Mouse (Mus musculus) thymus, postnatal 25 days (tissue): ENCODE data around the gene Polr3c.
"Not testable (repeated sequence)": the region's sequence is repeated elsewhere in the genome, so short reads cannot be mapped to it uniquely, and the experiment has no call there.

Experiments
- DNase-seq: peaks from one replicate; pipeline ENCODE4 v3.0.0; 2022

The Polr3c gene

DNA sequence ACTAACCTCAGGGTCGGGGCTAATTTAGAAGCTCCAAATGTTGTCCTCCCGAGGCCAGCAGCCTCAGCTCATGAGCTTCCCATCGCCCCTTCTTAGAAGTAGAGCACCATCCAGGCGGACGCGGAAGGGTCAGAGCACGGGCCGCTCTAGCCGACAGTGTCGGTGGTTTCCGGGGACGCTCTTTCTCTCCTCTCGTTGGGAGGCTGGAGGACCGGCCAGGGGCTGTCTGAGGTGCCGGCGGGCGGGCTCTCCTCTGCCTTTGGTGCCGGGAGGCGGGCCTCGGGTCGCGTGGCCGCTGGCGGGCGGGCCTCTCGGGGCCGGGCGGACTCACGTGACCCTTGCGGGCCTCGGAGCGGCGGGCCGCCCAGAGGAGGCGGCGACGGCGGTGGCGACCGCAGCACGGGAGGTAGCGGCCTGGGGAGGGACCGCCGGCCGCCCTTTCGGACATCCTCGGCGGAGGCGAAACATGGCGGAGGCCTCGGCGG lies at the start of gene Polr3c, which contains the start of gene Rnf115:
Gene Polr3c (minus strand): TSS at position 286 of the 485 bp plus-strand sequence.
Gene Rnf115 (plus strand): TSS at position 322 of the 485 bp plus-strand sequence.
- DNase-seq = peak; percentile 89

DNA sequence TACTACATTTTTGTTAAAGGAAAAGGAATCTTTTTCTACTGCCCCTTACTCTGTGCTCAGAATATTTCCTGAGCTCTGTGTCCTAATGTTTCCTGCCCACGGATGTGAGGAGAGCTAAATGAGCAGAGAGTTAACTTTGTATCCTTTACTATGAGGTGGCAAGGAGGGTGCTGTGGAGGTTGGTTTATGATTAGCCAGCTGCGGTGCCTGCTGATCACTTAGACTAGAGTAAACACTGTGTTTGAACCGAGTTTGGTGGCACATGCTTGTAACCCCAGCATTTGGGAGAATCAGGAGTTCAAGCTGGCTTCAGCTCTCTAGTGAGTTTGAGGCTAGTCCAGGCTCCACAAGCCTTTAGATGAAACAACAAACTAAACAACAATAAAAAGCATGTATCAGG lies 49.7 kb upstream of the Polr3c start:
- DNase-seq = no peak

DNA sequence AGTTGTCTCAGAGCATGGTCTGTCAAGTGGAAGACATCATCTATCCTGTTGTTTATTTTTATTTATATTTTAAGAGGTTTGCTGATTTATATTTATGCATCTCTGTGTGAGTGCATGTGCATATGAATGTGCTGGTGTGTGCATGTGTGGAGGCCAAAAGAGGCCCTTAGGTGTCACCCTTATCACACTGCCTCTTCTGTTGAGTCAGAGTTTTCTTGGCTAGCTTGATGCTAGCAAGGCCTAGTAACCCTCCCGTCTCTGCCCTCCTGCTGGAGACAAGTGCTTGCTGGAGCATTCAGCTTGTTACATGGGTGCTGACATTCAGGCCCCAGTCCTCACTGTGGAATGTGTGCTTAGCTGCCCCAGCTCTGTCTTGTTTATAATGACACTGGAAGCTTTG lies 45.5 kb upstream of the Polr3c start:
- DNase-seq = no peak

DNA sequence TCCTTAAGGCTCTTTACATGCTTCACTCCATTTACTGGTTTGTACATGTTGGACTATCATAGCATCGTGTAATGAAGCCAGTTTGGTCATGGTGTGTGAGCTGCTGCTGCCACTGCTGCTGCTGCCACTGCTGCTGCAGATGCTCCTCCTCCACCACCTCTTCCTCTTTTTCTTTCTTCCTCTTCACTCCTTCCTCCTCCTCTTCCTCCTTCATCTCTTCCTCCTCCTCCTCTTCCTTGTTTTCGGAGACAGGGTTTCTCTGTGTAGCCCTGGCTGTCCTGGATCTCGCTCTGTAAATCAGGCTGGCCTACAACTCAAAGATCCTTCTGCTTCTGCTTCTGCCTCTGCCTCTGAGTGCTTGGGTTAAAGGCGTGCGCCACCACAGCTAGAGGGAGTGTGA lies 42.5 kb upstream of the Polr3c start:
- no peak for DNase-seq

DNA sequence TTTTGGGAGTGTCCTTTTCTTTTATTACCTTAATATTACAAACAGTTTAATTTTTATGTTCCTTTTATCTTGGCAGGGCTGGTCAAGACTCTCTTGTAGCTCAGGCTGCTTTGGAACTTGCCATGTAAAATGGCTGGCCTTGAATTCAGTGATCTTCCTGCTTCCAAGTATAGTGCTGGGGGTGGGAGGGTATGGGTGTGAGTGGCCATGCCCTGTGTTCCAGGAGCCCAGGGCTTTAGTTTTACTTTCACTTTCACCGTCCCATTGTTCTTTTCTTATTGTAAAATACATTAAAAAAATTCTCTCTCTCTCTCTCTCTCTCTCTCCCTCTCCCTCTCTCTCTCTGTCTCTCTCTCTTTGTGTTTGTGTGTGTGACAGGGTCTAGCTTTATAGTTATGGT lies 37.1 kb upstream of the Polr3c start:
- DNase-seq = no peak

DNA sequence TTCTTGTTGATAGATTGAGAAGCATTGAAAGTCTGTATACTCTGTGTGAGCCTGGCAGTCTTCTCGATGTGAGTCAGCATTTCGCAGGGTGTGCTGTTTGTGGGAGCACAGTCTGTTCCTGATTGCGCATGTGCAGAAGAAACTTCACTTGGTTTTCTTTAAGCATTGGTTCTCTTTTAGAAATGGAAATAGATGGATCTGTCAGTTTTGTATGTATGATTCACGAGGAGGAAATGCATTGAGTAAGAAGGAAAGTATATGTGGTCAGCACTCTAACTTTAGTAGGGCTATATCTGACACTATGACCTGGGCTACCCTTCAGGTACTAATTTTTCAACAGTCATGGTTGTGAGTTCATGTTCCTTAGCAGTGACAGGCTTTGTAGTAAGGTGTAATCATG lies 32.3 kb upstream of the Polr3c start:
- no peak for DNase-seq

DNA sequence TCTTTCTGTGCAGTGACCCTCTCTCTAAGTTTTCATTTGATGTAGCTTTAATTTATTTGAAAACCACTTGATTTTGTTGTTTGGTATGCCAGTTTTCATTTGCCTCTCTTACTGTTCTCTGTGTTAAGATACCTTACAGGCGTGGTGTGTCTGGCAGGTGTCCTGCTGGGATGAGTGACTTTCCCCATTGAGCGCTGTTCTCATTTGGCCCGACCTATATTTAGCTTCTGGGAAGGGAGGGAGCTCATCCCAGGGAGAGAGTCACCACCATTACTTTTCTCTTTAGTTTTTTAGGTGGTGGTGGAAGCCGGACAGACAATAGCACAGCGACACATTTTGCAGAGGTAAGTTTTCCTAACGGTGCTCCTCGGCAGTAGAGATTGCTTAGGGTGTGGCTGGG lies 30.3 kb upstream of the Polr3c start:
- no peak for DNase-seq

DNA sequence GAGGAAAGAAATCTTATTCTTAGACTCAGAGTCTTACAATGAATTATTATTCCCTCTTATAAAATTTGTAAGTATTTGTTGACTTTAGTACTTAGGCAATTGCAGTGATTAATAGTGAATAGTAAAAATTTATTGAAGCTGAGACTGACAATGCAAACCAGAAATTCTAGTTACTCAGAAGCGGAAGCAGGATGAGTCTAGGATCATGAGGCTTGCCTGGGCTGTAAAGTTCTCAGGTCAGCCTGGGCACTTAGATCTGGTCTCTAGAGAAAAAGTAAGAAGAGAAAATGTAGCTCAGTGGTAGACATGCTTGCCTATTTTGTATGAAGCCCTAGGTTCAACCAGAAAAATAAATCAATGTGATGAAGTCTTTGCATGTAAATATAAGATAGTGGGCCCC lies 28.5 kb upstream of the Polr3c start:
- DNase-seq = no peak

DNA sequence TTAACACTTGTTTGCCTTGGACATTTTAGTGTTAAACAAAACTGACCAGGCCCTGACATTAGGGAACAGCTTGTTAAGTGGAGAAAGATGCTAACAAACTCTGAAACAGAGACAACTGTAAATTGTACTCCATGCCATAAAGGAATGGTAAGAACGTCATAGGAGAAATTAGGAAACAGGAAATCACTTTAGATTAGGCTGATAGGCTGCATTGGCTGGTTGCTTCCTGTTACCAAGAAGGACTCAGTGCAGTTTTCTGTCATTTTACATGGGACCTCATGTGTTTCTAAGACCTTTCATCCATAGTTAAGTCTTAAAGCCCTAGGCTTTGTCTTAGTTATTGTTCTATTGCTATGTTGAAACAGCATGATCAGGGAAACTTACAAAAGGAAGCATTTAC lies 19.4 kb upstream of the Polr3c start:
- no peak for DNase-seq

DNA sequence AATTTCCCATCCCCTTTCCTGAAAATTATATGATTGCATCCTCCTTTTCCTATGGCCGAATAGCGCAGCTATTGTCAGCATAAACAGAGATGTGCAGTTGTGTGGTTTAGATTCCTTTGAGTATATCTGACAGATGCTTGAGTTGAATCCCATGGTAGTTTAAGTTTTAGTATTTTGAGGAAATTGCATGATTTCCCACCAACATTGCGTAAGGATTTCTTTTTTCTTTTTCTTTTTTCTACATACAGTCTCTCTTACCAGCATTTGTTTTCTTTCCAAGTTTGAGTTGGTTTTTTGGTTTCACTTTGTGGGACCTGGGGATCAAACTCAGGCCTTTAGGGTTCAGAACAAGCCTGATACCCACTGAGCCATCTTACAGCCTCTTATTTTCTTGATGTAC lies 16.9 kb upstream of the Polr3c start:
- no peak for DNase-seq

DNA sequence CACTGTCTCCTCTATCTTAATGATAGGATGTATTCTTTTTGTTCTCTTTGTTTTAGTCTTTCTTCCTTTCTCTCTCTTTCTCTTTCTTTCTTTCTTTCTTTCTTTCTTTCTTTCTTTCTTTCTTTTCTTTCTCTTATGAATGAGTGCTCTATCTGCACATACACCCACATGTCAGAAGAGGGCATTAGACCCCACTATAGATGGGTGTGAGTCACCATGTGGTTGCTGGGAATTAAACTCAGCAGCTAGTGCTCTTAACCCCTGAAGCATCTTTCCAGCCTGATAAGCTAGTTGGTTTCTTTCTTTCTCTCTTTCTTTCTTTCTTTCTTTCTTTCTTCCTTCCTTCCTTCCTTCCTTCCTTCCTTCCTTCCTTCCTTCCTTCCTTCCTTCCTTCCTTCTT lies 12.9 kb upstream of the Polr3c start:
- not testable (repeated sequence) for DNase-seq

DNA sequence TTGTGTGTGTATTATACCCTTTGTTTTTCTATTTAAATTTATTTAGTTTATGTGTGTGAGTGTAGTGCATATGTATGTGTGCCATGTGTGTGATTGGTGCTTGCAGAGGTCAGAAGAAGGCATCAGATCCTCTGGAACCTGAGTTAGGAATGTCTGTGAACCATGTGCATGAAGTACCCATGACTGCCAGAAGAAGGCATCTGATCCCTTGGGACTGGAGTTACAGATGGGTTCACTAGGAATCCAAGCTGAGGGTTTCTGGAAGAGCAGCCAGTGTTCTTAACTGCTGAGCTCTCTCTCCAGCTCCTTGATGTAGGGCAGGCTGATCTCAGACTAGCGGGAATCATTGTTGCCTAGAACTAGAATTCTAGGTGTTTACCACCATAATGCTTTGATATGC lies 10.6 kb upstream of the Polr3c start:
- DNase-seq = no peak

DNA sequence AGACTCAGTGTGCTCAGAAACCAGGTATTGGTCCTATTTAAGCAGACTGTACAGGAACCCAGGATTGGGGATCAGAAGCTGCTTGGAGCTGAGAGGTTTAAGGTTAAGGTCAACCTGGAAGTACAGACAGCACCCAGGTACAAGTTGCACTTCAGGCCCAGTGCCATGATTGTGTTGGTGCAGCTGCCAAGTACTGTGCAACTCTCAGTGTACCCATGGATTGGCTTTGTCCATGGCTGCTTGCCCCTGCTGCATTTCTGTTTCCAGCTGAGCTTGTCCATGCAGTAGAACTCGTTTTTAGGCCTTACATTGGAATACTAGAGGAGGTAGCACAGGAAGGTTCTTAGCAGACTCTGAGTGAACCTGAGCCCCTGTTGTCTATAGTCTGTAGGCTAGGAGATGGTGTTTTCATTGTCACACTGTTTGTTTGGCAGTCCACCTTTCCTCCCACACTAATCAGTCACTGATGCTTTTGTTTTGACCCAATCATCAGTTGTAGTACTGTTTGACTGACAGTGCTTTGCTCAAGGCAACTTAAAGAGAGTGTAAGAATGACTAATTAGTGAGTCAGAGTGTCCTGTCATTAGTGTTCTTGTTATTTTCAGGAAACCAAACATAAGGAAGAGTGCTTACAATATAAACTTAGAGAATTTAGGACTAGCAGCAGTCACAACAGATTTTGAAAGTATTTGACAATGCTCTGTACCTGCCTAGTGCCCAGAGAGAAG lies 9.7 kb upstream of the Polr3c start:
- DNase-seq = no peak

DNA sequence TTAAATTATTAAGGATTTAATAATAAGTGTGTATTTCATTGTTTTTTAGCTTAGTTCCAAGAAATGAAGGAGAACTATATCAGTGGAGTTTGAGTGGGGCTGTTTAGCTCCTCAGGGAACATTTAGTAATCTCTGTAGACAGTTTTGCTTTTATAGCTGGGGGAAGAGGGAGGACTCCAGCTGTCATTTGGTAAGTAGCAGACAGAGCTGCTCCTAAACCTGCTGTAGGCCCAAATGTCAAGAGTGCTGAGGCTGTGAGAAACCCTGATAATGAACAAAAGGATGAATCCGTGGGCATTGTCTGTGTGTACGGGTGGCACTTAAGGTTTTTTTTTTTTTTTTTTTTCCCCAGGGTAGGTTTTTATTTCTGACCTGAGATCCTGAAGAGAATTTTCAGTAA lies 7.8 kb upstream of the Polr3c start:
- no peak for DNase-seq

DNA sequence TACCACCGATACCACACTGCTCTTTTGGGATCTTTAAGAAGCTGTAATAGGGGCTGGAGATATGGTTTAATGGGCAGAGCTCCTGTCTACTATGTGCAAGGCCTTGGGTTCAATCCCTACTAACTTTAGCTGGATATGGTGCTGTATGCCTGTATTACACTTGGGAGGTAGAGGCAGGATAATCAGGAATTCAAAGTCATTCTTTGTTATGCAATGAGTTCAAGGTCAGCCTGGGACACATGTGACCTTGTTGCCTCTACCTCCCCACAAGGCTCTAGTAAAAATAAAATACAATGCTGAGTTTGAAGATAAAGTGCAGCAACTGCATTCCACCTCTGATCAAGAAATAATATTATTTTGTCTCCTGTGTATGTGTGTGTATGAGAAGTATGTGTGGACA lies 6.6 kb upstream of the Polr3c start:
- DNase-seq = no peak

DNA sequence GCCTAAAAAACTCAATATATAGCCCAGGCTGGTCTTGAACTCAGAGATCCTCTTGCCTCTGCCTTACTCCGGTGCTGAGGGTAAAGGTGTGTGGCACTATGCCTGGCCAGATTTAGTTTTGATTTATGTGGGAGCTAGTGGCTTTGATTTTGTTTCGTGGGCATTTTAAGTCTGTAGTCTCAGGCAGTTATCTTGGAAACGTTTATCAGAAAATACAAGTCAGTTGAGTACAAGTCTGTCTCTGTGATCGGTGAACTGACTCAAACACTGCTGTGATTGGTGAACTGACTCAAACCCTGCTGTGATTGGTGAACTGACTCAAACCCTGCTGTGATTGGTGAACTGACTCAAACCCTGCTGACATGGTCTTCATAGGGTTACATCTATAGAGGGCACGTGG lies 3.4 kb upstream of the Polr3c start:
- DNase-seq = no peak

DNA sequence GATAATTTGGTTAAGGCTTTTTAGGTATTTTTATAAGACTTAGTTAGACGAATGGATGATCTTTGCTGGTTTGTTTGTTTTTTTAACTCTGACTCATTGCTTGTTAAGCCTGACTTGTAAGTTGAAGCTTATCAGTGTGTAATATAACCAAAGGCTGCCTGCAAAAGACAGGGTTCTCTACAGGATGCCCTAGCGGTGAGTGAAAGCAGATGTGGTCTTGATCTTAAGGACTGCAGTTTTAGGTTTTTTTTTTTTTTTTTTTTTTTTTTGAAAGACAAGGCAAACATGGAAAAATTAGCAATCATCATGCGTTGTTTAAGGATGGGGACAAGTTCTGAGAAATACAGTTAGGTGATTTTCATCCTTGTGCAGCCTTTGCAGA lies 2.0 kb upstream of the Polr3c start:
- DNase-seq = peak; percentile 16

DNA sequence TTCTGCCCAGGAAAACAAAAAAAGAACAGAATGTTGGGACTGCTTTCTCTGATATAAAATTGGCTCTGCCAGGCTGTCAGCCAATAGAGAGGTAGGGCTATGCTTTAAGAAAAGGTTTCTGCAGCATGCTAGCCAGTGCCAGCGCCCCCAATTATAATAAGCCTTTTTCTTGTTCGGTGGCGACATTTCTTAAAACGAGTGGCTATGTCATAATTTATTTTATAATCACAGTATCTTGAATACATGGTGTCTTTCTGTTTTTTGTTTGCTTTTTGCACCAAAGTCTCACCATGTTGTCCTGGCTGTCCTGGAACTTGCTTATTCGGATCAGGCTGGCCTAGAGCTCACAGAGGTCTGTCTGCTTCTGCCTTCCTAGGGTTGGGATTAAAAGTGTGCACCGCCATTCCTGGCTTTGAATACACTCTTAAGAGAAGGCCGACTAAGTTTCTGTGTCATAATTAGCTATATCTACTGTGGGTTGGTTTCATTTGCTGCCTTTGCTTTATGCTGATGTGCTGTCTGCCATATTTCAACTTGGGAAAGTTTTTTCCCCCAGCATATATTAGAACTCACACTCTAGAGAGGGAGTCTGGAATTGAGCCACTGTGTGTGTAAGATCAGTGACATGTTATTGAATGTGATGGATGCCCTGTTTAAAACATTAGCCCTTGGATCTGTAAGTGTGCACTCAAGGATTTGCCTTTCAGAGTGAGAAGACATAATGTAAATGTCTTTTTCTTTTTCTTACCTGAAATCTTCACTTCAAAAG lies 1.4 kb upstream of the Polr3c start:
- no peak for DNase-seq

DNA sequence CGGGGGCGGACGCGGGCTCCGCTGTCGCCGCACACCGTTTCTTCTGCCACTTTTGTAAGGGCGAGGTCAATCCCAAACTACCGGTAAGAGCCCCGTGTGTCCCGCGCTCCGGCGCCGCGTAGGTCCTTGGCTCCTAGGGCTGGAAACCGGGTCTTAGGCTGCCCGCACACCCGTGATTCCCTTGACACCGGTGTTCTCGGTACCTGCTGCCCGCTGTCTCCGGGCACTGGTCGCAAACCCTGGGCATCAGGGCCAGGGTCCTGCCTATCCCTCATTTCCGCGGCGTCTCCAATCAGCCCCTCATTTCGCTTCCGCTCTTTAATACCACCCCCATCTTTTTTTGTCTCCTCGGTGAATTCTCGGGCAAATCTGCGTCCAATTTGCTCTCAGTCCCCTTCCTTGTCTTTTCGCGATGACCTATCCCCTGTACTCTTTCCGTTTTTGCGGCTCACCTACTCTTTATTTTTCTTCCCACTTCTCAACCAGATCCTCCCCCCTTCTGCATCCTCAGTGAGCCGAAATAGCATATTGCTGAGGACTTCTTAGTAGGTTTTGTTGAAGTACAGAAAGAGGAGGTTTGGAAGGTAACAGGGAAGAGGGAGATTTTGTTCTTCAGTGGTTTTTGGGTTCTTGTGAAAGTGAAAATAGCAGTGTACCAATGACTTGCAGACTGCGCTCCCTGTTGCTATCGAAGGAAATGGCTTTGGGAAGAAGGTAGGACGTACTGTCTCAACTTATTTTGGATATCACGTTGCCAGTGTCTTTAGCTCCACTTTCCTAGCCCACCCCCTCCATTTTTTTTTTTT lies 603 bp upstream of the Polr3c start:
- no peak for DNase-seq

DNA sequence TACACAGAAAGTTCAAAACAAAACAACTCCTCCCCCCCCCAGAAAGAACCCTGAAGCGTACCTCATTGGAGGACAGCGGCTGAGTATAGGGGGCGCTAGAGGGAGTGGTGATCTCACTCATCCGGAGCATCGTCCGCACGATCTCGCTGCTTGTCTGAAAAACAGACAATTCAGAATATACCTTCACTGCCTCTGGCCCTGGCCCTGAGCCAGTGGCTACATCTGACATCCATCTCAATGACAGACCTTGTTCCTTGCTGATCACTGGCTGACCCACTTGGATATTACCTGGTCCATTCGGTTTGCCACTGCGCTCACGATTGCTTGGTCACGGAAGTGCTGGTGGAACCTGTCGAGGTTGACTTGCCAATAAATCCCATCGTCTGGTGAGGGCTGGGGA lies 8.3 kb downstream of the Polr3c start:
- peak; percentile 24 for DNase-seq

DNA sequence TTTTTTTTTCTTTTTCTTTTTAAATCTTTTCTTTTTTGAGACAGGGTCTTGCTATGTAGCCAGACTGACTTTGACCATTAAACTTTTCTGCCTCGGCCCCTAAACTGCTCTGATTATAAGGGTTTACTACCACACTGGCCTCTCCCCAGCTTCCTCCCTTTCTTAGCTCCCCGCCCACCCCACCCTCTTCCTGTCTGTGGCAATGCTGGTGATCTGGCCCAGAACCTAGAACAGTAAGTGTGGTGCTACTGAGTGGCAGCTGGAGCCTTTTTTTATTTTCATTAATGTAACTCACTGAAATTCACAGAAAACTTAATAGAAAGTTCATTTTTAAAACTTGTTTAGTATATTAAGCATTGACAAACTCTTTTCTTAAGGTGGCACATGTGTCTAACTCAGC lies 11.6 kb downstream of the Polr3c start:
- no peak for DNase-seq

DNA sequence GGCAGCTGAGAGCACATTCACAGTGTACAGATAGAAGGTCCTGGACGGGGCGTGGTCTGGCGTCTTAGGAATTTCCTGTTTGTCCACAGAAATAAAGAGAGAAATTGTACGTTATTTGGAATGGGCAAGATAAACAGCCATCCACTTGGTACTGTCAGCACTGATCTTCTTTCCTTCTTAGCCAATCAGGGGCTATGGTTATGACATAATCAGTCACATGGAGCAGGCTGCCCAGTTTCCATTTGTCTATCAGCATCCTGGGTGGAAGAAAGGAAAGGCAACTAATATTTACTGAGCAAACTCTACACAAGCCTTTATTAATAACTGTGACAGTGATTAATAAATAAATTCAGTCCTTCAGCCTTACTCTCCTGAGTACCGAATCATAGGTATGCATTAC lies 13.1 kb downstream of the Polr3c start:
- no peak for DNase-seq

DNA sequence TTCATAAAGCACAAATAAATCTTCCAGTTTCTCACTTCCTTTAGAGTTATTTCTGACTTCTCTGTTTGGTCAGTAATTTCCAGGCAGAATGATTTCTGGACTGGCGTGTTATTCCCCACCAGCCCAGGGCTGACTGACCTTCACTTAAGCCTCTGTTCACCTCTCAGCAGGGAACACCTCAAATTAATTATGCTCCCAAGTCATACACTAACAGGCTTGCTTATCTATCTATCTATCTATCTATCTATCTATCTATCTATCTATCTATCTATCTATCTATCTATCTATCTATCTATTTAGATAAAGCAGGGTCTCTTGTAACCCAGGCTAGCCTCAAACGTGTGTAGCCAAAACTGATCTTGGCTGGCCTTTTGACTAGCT lies 18.8 kb downstream of the Polr3c start:
- DNase-seq = no peak
